Mouse (Mus musculus): ENCODE results near the gene Doc2b.
"Not testable (repeated sequence)": the region's sequence is repeated elsewhere in the genome, so short reads cannot be mapped to it uniquely, and the experiment has no call there.

The Doc2b gene

GRCm38 (mm10) chr11:75733227-75733940, 62.5 kb downstream of the Doc2b start:
- peak; percentile 99 for DNase-seq

DNA sequence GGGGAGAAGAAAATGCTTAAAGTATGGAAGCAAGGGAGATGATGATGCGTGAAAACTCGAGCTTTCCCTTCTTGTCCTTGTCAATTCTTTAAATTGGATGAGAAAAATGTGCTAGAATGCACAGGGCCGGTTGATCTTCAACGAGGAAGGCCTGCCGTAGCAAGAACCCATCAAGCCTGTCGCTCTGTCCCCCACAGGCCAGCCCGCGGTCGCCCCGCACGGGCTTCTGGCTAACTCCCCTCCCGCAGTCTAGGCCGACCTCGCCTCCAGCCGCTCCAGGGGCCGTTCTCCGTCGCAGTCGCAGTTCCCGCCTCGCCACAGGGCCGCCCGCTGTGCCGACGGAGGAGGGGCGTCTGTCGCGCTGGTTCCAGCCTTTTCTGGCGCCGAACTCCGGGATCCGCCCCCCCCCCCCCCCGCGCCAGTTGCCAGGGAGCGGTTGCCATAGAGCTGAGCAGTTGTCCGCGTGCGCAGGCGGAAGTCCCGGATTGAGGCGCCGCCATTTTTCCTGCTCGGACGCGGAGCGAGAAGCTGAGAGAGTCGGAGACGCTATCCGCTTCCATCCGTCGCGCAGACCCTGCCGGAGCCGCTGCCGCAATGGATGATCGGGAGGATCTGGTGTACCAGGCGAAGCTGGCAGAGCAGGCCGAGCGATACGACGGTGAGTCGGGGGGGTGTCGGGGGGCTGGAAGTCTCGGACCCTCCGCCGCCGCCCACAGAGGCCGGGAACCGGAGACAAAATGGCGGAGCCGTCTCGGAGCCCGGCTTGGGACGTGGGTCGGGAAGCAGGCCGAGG, 63.2 kb downstream of the Doc2b start, which contains the start of gene Ywhae:
Gene Ywhae (plus strand): TSS at position 436 of the 793 bp plus-strand sequence.
- DNase-seq: peak; percentile 99

GRCm38 (mm10) chr11:75727659-75728058, 68.2 kb downstream of the Doc2b start:
- DNase-seq: not testable (repeated sequence)

GRCm38 (mm10) chr11:75727168-75727567, 68.7 kb downstream of the Doc2b start:
- no peak for DNase-seq

GRCm38 (mm10) chr11:75722339-75722738, 73.5 kb downstream of the Doc2b start:
- no peak for DNase-seq

All from heart, adult 11 months (tissue).